Mouse (Mus musculus): Measurements from ENCODE around the gene Trank1.

- no peak for TF ChIP-seq MYOD1 (IDR thresholded peaks at IDR 0.05; ENCODE audit: control insufficient read depth, insufficient read length, low read depth)
- no peak for TF ChIP-seq CTCF (IDR thresholded peaks at IDR 0.05; ENCODE audit: control insufficient read depth, insufficient read depth, insufficient read length)
- TF ChIP-seq CEBPB (IDR thresholded peaks at IDR 0.05; ENCODE audit: low read depth), result no peak
- no peak for TF ChIP-seq MAX (IDR thresholded peaks at IDR 0.05)
- no peak for TF ChIP-seq USF1 (IDR thresholded peaks at IDR 0.05; ENCODE audit: low read depth)
These were observed 16.2 kb upstream of the Trank1 start for GRCm38 (mm10) chr9:111295323-111295722.
